Mouse (Mus musculus): ENCODE measurements around the gene Babam1. TPM values are rescaled to one million over a fixed set of nuclear protein-coding genes. Genes with fewer than 3 reads are reported as not detected.

The Babam1 gene
- polyA plus RNA-seq, 1 experiment from 2014 or later = 108 TPM

- Histone ChIP-seq H3K36me3 (ENCODE audit: control insufficient read depth, insufficient read depth, low read length) (0 out of 2 replicates have a peak, but pooled peaks cover 3% of the 10 kb centered on the region), H3K27ac (ENCODE audit: low read length) (no peak overlapping the region), H3K9ac (ENCODE audit: low read length) (no peak overlapping the region), H3K4me2 (ENCODE audit: low read depth, low read length) (no peak overlapping the region), H3K4me1 (replicated peaks; ENCODE audit: control insufficient read depth, insufficient read depth, low read length) (peaks cover 9% of the 10 kb centered on the region), H3K9me3 (ENCODE audit: control insufficient read depth, low read length) (no peaks in the 10 kb centered on the region), H3K27me3 (ENCODE audit: control insufficient read depth, insufficient read depth, low read depth, low read length) (no peaks in the 10 kb centered on the region), H3K4me3 (ENCODE audit: low read length) (no peak overlapping the region)
- 80% methylated on average over 2 of the region's 2 CpGs for WGBS
- no peak for ATAC-seq (ENCODE audit: low read depth)
Measured at GRCm38 (mm10) chr8:71391696-71392095, 5.0 kb upstream of the Babam1 start.

- 68% methylated on average over 5 of the region's 5 CpGs for WGBS
- Histone ChIP-seq H3K4me2 (ENCODE audit: low read depth, low read length) (no peak overlapping the region), H3K9ac (ENCODE audit: low read length) (no peak overlapping the region), H3K36me3 (ENCODE audit: control insufficient read depth, insufficient read depth, low read length) (0 out of 2 replicates have a peak, but pooled peaks cover 3% of the 10 kb centered on the region), H3K4me1 (replicated peaks; ENCODE audit: control insufficient read depth, insufficient read depth, low read length) (peaks cover 12% of the 10 kb centered on the region), H3K27me3 (ENCODE audit: control insufficient read depth, insufficient read depth, low read depth, low read length) (no peaks in the 10 kb centered on the region), H3K4me3 (ENCODE audit: low read length) (no peak overlapping the region), H3K9me3 (ENCODE audit: control insufficient read depth, low read length) (no peaks in the 10 kb centered on the region), H3K27ac (ENCODE audit: low read length) (no peak overlapping the region)
- no peak for ATAC-seq (ENCODE audit: low read depth)
Measured at GRCm38 (mm10) chr8:71392391-71392790, 4.3 kb upstream of the Babam1 start.

GRCm38 (mm10) chr8:71392871-71393270 lies 3.8 kb upstream of the Babam1 start:
- no peak overlapping the region; the same call in 1 of the 2 replicates for H3K27ac ChIP-seq (ENCODE audit: low read length)
- no peak for ATAC-seq (ENCODE audit: low read depth)
- peaks cover 16% of the 10 kb centered on the region for H3K4me1 ChIP-seq (replicated peaks; ENCODE audit: control insufficient read depth, insufficient read depth, low read length)
- H3K36me3 ChIP-seq (ENCODE audit: control insufficient read depth, insufficient read depth, low read length) = 0 out of 2 replicates have a peak, but pooled peaks cover 3% of the 10 kb centered on the region
- H3K4me2 ChIP-seq (ENCODE audit: low read depth, low read length) = peak overlapping the region; percentile 37
- peak overlapping the region; percentile 20 for H3K4me3 ChIP-seq (ENCODE audit: low read length)
- H3K9me3 ChIP-seq (ENCODE audit: control insufficient read depth, low read length) = no peaks in the 10 kb centered on the region
- H3K27me3 ChIP-seq (ENCODE audit: control insufficient read depth, insufficient read depth, low read depth, low read length) = no peaks in the 10 kb centered on the region
- H3K9ac ChIP-seq (ENCODE audit: low read length) = 0 out of 2 replicates have a peak overlapping the region, but pooled peaks have one; percentile 14
- WGBS = 11% methylated on average over 3 of the region's 3 CpGs

GRCm38 (mm10) chr8:71394481-71394880 lies 2.2 kb upstream of the Babam1 start:
- Histone ChIP-seq H3K9ac (ENCODE audit: low read length) (peak overlapping the region; percentile 52), H3K4me1 (replicated peaks; ENCODE audit: control insufficient read depth, insufficient read depth, low read length) (peaks cover 16% of the 10 kb centered on the region), H3K4me2 (ENCODE audit: low read depth, low read length) (peak overlapping the region; percentile 47), H3K27ac (ENCODE audit: low read length) (no peak overlapping the region), H3K9me3 (ENCODE audit: control insufficient read depth, low read length) (no peaks in the 10 kb centered on the region), H3K4me3 (ENCODE audit: low read length) (peak overlapping the region; percentile 37), H3K27me3 (ENCODE audit: control insufficient read depth, insufficient read depth, low read depth, low read length) (no peaks in the 10 kb centered on the region), H3K36me3 (ENCODE audit: control insufficient read depth, insufficient read depth, low read length) (peaks cover 9% of the 10 kb centered on the region)
- ATAC-seq (ENCODE audit: low read depth) = no peak
- 75% methylated on average over 7 of the region's 7 CpGs for WGBS

DNA sequence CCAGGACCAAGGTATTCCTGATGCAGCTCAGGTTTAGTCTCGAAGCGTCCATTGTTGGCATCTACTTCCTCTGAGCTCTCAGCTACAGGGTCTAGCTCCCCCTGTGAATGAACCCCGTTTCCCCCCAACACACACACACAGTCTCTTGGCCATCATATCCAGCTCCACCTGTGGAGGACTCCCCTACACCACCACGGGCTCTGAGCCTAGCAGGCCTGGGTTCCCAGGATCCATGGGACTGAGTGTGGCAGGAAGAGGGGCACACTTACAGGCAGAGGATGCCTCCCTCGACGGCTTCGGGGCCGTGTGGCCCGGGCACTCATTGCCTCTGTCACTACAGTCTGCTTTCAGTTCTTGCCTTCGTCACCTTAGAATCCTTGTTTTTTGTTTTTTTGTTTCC lies 1.6 kb upstream of the Babam1 start:
- peaks cover 16% of the 10 kb centered on the region for H3K4me1 ChIP-seq (replicated peaks; ENCODE audit: control insufficient read depth, insufficient read depth, low read length)
- H3K27me3 ChIP-seq (ENCODE audit: control insufficient read depth, insufficient read depth, low read depth, low read length) = no peaks in the 10 kb centered on the region
- peak overlapping the region; percentile 52 for H3K9ac ChIP-seq (ENCODE audit: low read length)
- H3K4me2 ChIP-seq (ENCODE audit: low read depth, low read length) = peak overlapping the region; percentile 47
- peaks cover 10% of the 10 kb centered on the region for H3K36me3 ChIP-seq (ENCODE audit: control insufficient read depth, insufficient read depth, low read length)
- peak overlapping the region; percentile 37 for H3K4me3 ChIP-seq (ENCODE audit: low read length)
- WGBS = 71% methylated on average over 10 of the region's 10 CpGs
- no peak for ATAC-seq (ENCODE audit: low read depth)
- no peaks in the 10 kb centered on the region for H3K9me3 ChIP-seq (ENCODE audit: control insufficient read depth, low read length)
- peak overlapping the region; percentile 69 for H3K27ac ChIP-seq (ENCODE audit: low read length)

- peaks cover 16% of the 10 kb centered on the region for H3K4me1 ChIP-seq (replicated peaks; ENCODE audit: control insufficient read depth, insufficient read depth, low read length)
- peak within 1 kb of the TSS; percentile 93 for H3K4me2 ChIP-seq (ENCODE audit: low read depth, low read length)
- no peaks in the 10 kb centered on the region for H3K27me3 ChIP-seq (ENCODE audit: control insufficient read depth, insufficient read depth, low read depth, low read length)
- peak within 1 kb of the TSS; percentile 88 for H3K27ac ChIP-seq (ENCODE audit: low read length)
- no peaks in the 10 kb centered on the region for H3K9me3 ChIP-seq (ENCODE audit: control insufficient read depth, low read length)
- peak within 1 kb of the TSS; percentile 52 for H3K9ac ChIP-seq (ENCODE audit: low read length)
- WGBS = 66% methylated on average over 9 of the region's 9 CpGs
- H3K4me3 ChIP-seq (ENCODE audit: low read length) = peak within 1 kb of the TSS; percentile 92
- H3K36me3 ChIP-seq (ENCODE audit: control insufficient read depth, insufficient read depth, low read length) = peaks cover 11% of the 10 kb centered on the region
- no peak for ATAC-seq (ENCODE audit: low read depth)
Measured at GRCm38 (mm10) chr8:71395629-71396028, 1.0 kb upstream of the Babam1 start, which contains the start of gene Ushbp1. TSS of gene Ushbp1 (minus strand) at chr8:71395802.

GRCm38 (mm10) chr8:71397701-71398100 lies 1.0 kb downstream of the Babam1 start:
- Histone ChIP-seq H3K9ac (ENCODE audit: low read length) (peak overlapping the region; percentile 88), H3K4me1 (replicated peaks; ENCODE audit: control insufficient read depth, insufficient read depth, low read length) (peaks cover 16% of the 10 kb centered on the region), H3K27me3 (ENCODE audit: control insufficient read depth, insufficient read depth, low read depth, low read length) (no peaks in the 10 kb centered on the region), H3K27ac (ENCODE audit: low read length) (no peak overlapping the region), H3K36me3 (ENCODE audit: control insufficient read depth, insufficient read depth, low read length) (peaks cover 11% of the 10 kb centered on the region), H3K4me2 (ENCODE audit: low read depth, low read length) (peak overlapping the region; percentile 93), H3K4me3 (ENCODE audit: low read length) (peak overlapping the region; percentile 92), H3K9me3 (ENCODE audit: control insufficient read depth, low read length) (no peaks in the 10 kb centered on the region)
- WGBS = 83% methylated on average over 12 of the region's 12 CpGs
- ATAC-seq (ENCODE audit: low read depth) = no peak

DNA sequence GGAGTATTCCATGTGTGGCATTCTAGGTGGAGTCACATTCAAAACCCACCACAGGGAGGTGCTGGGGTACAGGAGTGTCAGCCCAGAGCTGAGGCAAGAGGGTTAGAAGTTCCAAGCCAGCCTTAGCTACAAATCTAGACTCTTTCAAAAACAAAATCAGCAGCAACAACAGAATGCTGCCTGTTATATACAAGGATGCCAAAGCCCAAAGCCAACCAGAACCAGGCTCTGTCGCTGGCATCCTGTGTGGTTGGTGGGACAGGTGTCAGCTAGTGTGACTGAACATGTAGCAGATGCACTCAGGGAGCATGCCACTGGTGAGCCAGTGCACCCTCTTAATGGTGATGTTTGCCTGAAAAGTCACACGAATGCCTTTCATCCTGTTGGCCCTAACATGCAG lies 4.2 kb downstream of the Babam1 start:
- H3K9me3 ChIP-seq (ENCODE audit: control insufficient read depth, low read length) = no peaks in the 10 kb centered on the region
- ATAC-seq (ENCODE audit: low read depth) = no peak
- H3K27ac ChIP-seq (ENCODE audit: low read length) = no peak overlapping the region
- no peak overlapping the region for H3K4me3 ChIP-seq (ENCODE audit: low read length)
- 76% methylated on average over 2 of the region's 2 CpGs for WGBS
- no peak overlapping the region for H3K9ac ChIP-seq (ENCODE audit: low read length)
- peaks cover 11% of the 10 kb centered on the region for H3K36me3 ChIP-seq (ENCODE audit: control insufficient read depth, insufficient read depth, low read length)
- peaks cover 16% of the 10 kb centered on the region for H3K4me1 ChIP-seq (replicated peaks; ENCODE audit: control insufficient read depth, insufficient read depth, low read length)
- H3K4me2 ChIP-seq (ENCODE audit: low read depth, low read length) = no peak overlapping the region
- no peaks in the 10 kb centered on the region for H3K27me3 ChIP-seq (ENCODE audit: control insufficient read depth, insufficient read depth, low read depth, low read length)

DNA sequence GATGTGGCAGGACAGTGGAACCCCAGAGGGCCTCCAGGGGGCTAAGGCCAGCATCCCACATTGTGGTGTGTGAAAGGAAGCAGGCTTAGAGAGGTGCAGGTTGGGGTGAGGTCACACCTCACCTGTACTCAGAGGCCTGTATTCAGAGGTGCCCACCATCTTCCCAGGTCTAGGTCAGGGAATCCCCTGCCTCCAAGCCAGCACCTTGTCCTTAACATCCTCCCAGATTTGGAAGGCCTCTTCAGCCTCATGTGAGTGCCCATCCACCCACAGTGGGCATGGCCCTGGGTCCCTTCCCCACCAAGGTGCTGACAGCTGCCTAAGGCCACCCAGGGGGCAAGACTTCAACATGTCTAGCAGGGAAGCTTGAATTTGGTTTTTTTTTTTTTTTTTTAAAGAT lies 4.8 kb downstream of the Babam1 start:
- peaks cover 11% of the 10 kb centered on the region for H3K36me3 ChIP-seq (ENCODE audit: control insufficient read depth, insufficient read depth, low read length)
- H3K27ac ChIP-seq (ENCODE audit: low read length) = no peak overlapping the region
- no peak overlapping the region for H3K9ac ChIP-seq (ENCODE audit: low read length)
- no peak for ATAC-seq (ENCODE audit: low read depth)
- peaks cover 12% of the 10 kb centered on the region for H3K4me1 ChIP-seq (replicated peaks; ENCODE audit: control insufficient read depth, insufficient read depth, low read length)
- H3K27me3 ChIP-seq (ENCODE audit: control insufficient read depth, insufficient read depth, low read depth, low read length) = no peaks in the 10 kb centered on the region
- H3K4me2 ChIP-seq (ENCODE audit: low read depth, low read length) = no peak overlapping the region
- H3K4me3 ChIP-seq (ENCODE audit: low read length) = no peak overlapping the region
- H3K9me3 ChIP-seq (ENCODE audit: control insufficient read depth, low read length) = no peaks in the 10 kb centered on the region
